Mouse (Mus musculus): ENCODE data around the gene Aplnr.

GRCm38 (mm10) chr2:85088716-85089646, 47.0 kb upstream of the Aplnr start:
- TF ChIP-seq CTCF (IDR thresholded peaks at IDR 0.05; ENCODE audit: low read depth, low read length) (no peak), POLR2A (IDR thresholded peaks at IDR 0.05; ENCODE audit: borderline replicate concordance, low read depth, low read length) (no peak)

Data from bone marrow macrophage, adult 2 months (primary cell).